Mouse (Mus musculus): Measurements from ENCODE around the gene Rps6kc1. TPM values are rescaled to one million over a fixed set of nuclear protein-coding genes. Genes with fewer than 3 reads are reported as not detected.

Gene Rps6kc1
- total and polyA plus RNA-seq, 2 experiments, result 8.1 to 9.2 TPM

GRCm38 (mm10) chr1:190653081-190653480 is 258.5 kb downstream of the Rps6kc1 start:
- Histone ChIP-seq H3K4me3 (ENCODE audit: insufficient read depth, low read depth, low read length) (no peak overlapping the region), H3K4me1 (ENCODE audit: control insufficient read depth, insufficient read depth, low read length) (no peaks in the 10 kb centered on the region), H3K36me3 (ENCODE audit: control insufficient read depth, insufficient read depth, low read length) (no peaks in the 10 kb centered on the region), H3K9ac (ENCODE audit: low read depth, low read length) (no peak overlapping the region), H3K27ac (replicated peaks; ENCODE audit: insufficient read depth, low read depth, low read length) (no peak overlapping the region), H3K27me3 (ENCODE audit: control insufficient read depth, insufficient read depth, low read length) (no peaks in the 10 kb centered on the region), H3K79me2 (ENCODE audit: control insufficient read depth, insufficient read depth, low read length) (no peaks in the 10 kb centered on the region)
- WGBS, result 55% methylated on average over 6 of the region's 6 CpGs
- TF ChIP-seq CTCF (IDR thresholded peaks at IDR 0.05; ENCODE audit: low read depth, low read length), result no peak
- no peak for TF ChIP-seq POLR2A (IDR thresholded peaks at IDR 0.05; ENCODE audit: extremely low read depth, insufficient read depth, low read length)
- DNase-seq (ENCODE audit: extremely low read depth, low read depth, low spot score), result no peak

Other genes starting within 250 kb of the Rps6kc1 start
- gene Angel2, start 13.3 kb upstream of the Rps6kc1 start, total RNA-seq (2014; rRNA removed), result 20.4 and 20.7 TPM in 2 replicates
- 11.4 and 11.7 TPM in 2 replicates for gene Angel2, start 13.3 kb upstream of the Rps6kc1 start, polyA plus RNA-seq (2012; rRNA removed)
- under 0.01 TPM in 1 of 2 replicates, not detected in the other for gene Vash2, start 67.5 kb upstream of the Rps6kc1 start, total RNA-seq (2014; rRNA removed)
- not detected in 2 replicates for gene Vash2, start 67.5 kb upstream of the Rps6kc1 start, polyA plus RNA-seq (2012; rRNA removed)
- 4.0 and 4.1 TPM in 2 replicates for gene Flvcr1, start 114.4 kb upstream of the Rps6kc1 start, total RNA-seq (2014; rRNA removed)
- 2.1 and 2.7 TPM in 2 replicates for gene Flvcr1, start 114.4 kb upstream of the Rps6kc1 start, polyA plus RNA-seq (2012; rRNA removed)
- gene Spata45, start 124.9 kb upstream of the Rps6kc1 start, total RNA-seq (2014; rRNA removed), result not detected in 2 replicates
- gene Spata45, start 124.9 kb upstream of the Rps6kc1 start, polyA plus RNA-seq (2012; rRNA removed), result not detected in 2 replicates
- 9.3 and 16.3 TPM in 2 replicates for gene Tatdn3, start 151.2 kb upstream of the Rps6kc1 start, total RNA-seq (2014; rRNA removed)
- 5.0 and 9.4 TPM in 2 replicates for gene Tatdn3, start 151.2 kb upstream of the Rps6kc1 start, polyA plus RNA-seq (2012; rRNA removed)
- 0.34 and 0.46 TPM in 2 replicates for gene Nsl1, start 151.2 kb upstream of the Rps6kc1 start, total RNA-seq (2014; rRNA removed)
- gene Nsl1, start 151.2 kb upstream of the Rps6kc1 start, polyA plus RNA-seq (2012; rRNA removed), result 0.04 and 0.11 TPM in 2 replicates
- gene Batf3, start 186.1 kb upstream of the Rps6kc1 start, total RNA-seq (2014; rRNA removed), result 1.6 and 2.2 TPM in 2 replicates
- gene Batf3, start 186.1 kb upstream of the Rps6kc1 start, polyA plus RNA-seq (2012; rRNA removed), result 2.5 and 2.9 TPM in 2 replicates

Measured in liver, adult 2 months (tissue).